Mouse (Mus musculus) left cerebral cortex, adult 9 months (tissue): ENCODE results near the gene Mfsd11.
A peak's percentile ranks its signal among the peaks of the same experiment; 100 is the strongest.

Experiments used
- DNase-seq, 2 experiments: peaks; one replicate each; pipeline ENCODE4 v3.0.0; 2022; ENCODE audit warnings: low spot score in 2 of 2

The Mfsd11 gene

DNA sequence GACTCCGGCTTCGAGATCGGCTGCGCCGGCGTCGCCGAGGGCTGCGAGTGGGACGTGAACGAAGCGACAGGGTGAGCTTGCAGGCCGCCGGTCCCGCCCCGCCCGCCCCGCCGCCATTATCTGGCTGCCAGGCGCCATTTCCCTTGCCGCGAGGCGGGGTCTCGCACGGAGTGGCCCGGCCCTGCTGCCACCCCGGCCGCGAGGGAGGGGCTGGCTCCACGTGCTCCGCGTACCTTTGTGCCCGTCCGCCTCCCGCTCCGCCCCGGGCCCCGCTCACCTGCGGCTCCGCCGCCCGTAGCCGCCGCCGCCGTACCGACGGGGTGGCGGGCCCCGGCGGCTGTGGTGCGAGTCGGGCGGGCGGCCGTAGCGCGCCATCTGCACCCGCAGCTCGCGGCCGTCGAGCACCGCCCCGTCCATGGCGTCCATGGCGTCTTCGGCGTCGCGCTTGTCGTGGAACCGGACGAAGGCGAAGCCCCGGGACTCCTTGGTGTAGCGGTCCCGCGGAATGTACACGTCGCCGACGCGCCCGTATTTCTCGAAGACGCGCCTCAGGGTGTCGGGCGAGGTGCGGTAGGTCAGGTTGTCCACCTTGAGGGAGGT, at the start of gene Mfsd11:
TSS of gene Mfsd11 (plus strand) at position 150 of the 600 bp plus-strand sequence.
- DNase-seq, result peak in 1 of 2 experiments; percentile 52

DNA sequence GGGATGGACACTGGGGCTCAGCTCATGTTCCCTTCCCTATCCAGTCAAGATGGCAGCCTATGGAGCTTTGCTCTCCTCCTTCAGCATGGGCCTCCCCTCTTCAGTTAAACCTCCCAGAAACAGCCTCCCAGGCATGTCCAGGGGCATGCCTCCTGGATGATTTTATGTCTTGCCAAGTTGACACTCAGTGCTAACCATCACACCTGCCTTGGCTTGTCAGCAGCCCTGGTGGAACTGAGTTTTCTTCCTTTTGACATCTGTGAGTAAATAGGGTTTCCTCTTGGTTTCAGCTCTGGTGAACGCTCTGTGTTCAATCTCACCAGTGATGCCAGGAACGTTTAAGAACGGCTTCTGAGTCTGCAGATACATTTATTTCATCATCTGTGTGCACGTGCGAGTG, 49.5 kb upstream of the Mfsd11 start:
- no peak for DNase-seq

DNA sequence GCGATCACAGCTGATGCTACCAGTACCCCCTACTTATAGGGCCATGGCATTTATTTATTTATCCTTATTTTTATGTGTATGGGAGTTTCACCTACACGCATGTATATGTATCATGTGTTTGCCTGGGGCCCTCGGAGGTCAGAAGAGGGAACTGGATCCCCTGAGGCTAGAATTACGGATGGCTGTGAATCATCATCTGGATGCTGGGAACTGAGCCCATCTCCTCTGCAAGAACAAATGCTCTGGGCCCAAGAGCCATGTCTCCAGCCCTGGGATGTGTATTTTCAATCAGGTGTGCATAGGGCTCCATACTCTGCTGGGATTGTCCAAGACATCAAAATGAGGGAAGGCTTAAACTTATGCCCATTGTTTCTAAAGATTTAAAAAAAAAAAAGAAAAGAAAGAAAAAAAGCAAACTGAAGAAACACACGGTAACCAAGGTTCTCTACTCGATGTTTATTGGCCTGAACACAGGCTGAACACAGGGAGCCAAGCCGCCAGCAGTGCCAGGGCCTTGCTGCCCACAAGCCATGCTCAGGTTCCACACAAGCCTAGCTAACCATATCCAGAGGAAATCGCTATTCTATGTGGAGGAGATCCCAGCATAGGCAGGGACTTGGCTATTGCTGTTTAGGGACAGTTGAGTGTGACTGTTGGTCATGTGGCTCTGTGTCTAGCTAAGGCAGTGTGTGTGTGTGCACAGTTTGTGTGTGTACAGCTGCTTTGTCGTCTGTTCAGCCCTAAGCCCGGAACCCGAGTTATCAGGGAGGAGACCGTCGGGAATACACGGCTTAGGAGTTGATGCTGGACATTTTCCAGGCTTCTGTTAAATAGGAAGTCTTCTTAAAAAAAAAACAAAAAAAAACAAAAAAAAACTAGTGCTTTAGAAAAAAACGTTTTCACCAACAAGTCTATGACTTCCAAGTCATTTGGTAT, 45.8 kb upstream of the Mfsd11 start:
- no peak for DNase-seq

GRCm38 (mm10) chr11:116807116-116807515, 45.1 kb upstream of the Mfsd11 start:
- DNase-seq, result no peak

GRCm38 (mm10) chr11:116807526-116807925, 44.7 kb upstream of the Mfsd11 start:
- DNase-seq, result no peak

- DNase-seq, result peak in 1 of 2 experiments; percentile 88
Observed at GRCm38 (mm10) chr11:116807938-116808606, 44.2 kb upstream of the Mfsd11 start.

DNA sequence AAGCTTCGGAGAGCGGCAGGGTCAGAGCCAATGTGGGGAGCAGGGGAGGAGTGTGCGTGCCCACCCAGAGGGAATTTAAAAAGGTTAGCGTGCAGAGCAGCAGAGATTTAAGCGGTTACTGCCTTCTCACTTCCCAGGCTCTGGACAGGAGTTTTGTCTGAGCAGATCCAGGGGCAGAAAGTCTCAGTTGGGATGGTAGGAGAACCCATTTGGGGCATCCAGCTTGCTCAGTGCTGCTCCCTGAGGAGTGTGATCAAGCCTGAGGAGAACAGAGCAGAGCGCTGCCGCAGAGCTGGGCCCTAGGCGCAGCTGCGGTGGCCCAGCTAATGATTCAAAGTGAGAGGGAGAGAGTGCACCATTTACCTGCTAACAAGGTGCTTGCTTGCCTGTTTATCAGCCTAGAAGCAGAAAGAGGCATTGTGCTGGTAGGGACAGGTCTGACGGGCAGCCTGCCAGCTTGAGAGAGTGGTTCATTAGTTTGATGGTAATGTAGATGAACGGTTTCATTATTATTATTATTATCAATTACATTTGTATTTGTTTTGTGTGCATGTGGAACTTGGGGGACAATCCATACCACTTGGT, 43.3 kb upstream of the Mfsd11 start:
- no peak for DNase-seq

- DNase-seq, result no peak
Observed at GRCm38 (mm10) chr11:116809520-116809919, 42.7 kb upstream of the Mfsd11 start.

- DNase-seq, result no peak
Observed at GRCm38 (mm10) chr11:116810528-116810927, 41.7 kb upstream of the Mfsd11 start.

DNA sequence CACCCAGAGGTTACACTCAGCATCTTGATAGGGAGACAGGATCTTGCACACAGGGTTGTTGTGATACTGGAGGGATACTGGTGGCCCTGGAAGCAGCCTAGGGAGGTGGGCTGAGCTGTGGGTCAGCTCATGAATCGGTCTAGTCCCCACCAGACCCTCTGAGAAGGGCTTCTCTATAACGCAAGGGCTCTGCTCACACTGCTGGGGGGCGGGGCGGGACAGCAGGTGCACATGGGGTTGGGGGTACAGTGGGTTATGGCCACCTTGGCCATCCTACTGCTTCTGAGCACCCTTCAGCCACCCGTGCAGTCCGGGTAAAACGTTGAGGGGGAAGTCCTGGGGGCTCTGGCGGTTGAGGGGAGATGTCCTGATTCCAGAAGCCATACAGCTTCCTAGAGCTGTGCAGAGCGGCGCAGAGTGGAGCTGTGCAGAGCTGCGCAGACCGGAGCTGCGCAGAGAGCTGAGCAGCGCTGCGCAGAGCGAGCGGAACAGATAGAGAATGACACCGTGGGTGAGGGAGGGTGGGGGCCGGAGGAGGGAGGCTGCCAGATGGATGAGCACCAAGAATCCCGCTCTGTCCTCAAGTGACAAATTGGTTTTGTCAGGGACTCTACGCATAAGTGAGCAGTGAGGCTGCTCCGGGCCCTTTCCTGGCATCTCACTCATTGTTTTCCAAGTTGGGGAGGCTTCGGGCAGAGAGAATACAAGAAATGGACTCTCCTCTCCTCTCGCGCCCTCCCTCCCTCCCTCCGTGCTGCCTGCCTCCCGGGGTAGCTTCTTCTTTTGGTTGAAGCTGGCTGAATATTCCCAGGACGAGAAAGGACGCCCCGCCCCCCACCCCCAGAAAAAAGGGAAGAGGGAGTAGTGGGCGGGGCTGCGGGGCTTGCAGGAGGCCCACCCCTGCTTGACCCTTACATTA, 41.0 kb upstream of the Mfsd11 start:
- DNase-seq, result peak; percentile 70 to 72

GRCm38 (mm10) chr11:116812793-116813529, 39.3 kb upstream of the Mfsd11 start:
- DNase-seq, result no peak

DNA sequence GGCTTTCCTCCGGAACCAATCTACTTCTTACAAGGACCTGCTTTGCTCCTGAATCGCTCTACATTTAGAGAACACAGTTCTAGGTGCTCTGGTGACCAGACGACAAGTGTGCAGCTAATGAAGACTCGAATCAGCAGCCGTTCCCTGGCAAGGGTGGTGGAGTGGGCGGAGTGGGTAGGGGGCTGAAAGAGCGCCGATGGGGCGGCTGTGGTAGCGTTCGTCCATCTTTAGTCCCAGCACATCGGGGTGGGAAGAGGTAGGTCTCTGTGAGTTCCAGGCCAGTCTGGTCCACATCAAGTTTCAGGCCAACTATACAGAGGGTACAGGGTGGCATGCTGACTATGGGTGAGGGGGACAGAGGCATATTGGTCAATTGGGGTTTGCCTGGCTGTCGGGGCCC, 38.6 kb upstream of the Mfsd11 start:
- DNase-seq, result no peak

GRCm38 (mm10) chr11:116814076-116814883, 38.0 kb upstream of the Mfsd11 start:
- DNase-seq, result no peak

- DNase-seq, result no peak
Observed at GRCm38 (mm10) chr11:116814884-116815415, 37.3 kb upstream of the Mfsd11 start.

- DNase-seq, result no peak
Observed at GRCm38 (mm10) chr11:116816769-116817168, 35.5 kb upstream of the Mfsd11 start.

DNA sequence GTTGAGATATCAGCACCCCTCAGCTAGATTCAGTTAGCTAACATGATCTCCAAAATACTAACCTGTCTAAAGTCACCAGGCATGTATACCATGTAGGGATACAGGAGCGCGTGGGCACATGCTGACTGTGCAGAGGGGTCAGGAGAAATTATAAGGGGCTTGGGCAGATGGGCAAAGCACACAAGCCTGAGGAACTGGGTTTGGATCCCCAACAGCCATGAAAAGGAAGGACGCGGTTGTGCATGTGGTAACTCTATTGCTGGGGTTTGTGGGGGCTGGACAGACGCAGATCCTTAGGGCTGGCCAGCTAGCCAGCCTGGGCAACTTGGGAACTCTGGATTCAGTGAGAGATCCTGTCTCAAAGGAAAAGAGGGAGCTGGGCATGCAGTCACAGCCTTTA, 34.7 kb upstream of the Mfsd11 start:
- DNase-seq, result no peak

GRCm38 (mm10) chr11:116818722-116819121, 33.5 kb upstream of the Mfsd11 start:
- DNase-seq, result no peak

GRCm38 (mm10) chr11:116819932-116820593, 32.2 kb upstream of the Mfsd11 start:
- no peak for DNase-seq
